9 mouse cellular contexts compared by ENCODE assay signal in genomic region chr12:80564990-80565389, GRCm38 (mm10). TPM values are rescaled to one million over a fixed set of nuclear protein-coding genes. Genes with fewer than 3 reads are reported as not detected.
DNase-seq lines count a peak whose midpoint lies in the region.
"Had no signal": no experiment of that assay in that cellular context is flagged by ENCODE, and none has a peak within 500 bp of the region (broad histone marks: within the 10 kb centered on the region; RNA-seq: fewer than 3 reads in every experiment).

No protein-coding gene starts in this region.

- DNase-seq in adrenal gland, postnatal 10 days = peak; percentile 46
- no peak for DNase-seq in adrenal gland, adult 18-20 months (ENCODE audit: low spot score in 2 of 2)
- DNase-seq in MN1 (ENCODE audit: low spot score) = peak; percentile 32
- DNase-seq in cerebellum, postnatal 36 days = peak; percentile 31 to 41
- DNase-seq in heart, postnatal 4 days = peak; percentile 54
- no peak for DNase-seq in liver
- no peak for DNase-seq in left cerebral cortex, postnatal 25 days (ENCODE audit: low spot score in 2 of 2)
- no peak for DNase-seq in yolk sac, embryonic 10.5 days (ENCODE audit: low spot score)
- DNase-seq: thymus, postnatal 25 days had no signal

- intact Hi-C loops in left cerebral cortex, postnatal 25 days (cut with DNase I) = no loop called here

RNA-seq across cellular contexts. Expression of gene Galnt16, which starts 46.9 kb away (rescaled TPM):
- total RNA-seq in adrenal gland, postnatal 10 days (2021) = 10 to 100 TPM; 16.3 to 16.8 TPM
- total RNA-seq in adrenal gland, adult 18-20 months (2021) = 10 to 100 TPM in 1 of 2 experiments, 1 to 10 TPM in 1; 8.9 to 10.3 TPM
- total RNA-seq in heart, postnatal 4 days (2021) = 10 to 100 TPM; 15.7 to 17.8 TPM
- 10 to 100 TPM; 79.8 to 83.1 TPM for total RNA-seq in left cerebral cortex, postnatal 25 days (2021)

Comparison
In these comparisons a context has a peak if more than half of its experiments do, and no peak if none do; other contexts are left out.
1. DNase-seq: peak in adrenal gland, postnatal 10 days (single experiment), MN1 (single experiment), cerebellum, postnatal 36 days (2 of 2) and heart, postnatal 4 days (single experiment); none in adrenal gland, adult 18-20 months (0 of 2), liver (single experiment), left cerebral cortex, postnatal 25 days (0 of 2) and yolk sac, embryonic 10.5 days (single experiment).
2. RNA of gene Galnt16, which starts 46.9 kb away (total RNA-seq): 79.8 to 83.1 TPM in left cerebral cortex, postnatal 25 days; 15.7 to 17.8 TPM in heart, postnatal 4 days, 16.3 to 16.8 TPM in adrenal gland, postnatal 10 days and 8.9 to 10.3 TPM in adrenal gland, adult 18-20 months; every median in the first group is over 4 times any median in the second.